Mouse (Mus musculus): ENCODE measurements around the gene B020031M17Rik.
"Not testable (repeated sequence)": the region's sequence is repeated elsewhere in the genome, so short reads cannot be mapped to it uniquely, and the experiment has no call there.

DNA sequence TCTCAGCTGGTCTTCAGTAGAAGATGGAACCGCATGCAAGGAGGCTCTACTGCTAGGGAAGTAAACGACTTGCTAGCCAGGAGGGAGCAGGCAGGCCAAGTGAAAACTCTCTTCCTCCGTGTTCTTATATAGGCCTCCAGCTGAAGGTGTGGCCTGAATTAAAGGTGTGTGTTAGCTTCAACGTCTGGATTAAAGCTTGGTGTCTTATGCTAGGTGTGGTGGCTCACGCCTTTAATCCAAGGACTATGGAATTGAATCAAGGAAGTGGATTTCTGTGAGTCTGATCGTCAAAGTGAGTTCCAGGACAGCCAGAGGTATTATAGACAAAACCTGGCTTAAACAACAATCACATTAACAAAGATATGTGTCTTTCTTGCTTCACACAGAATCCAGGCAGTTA, at the start of gene B020031M17Rik:
- not testable (repeated sequence) for TF ChIP-seq CTCF (IDR thresholded peaks at IDR 0.05; ENCODE audit: extremely low read depth, insufficient read length, insufficient replicate concordance, low read depth, low read length); POLR2A (IDR thresholded peaks at IDR 0.05; ENCODE audit: low read depth, low read length)
